Mouse (Mus musculus) CH12.LX (cell line): ENCODE results near the gene Thsd4. TPM values are rescaled to one million over a fixed set of nuclear protein-coding genes. Genes with fewer than 3 reads are reported as not detected.

Source experiments
- DNase-seq: peaks from one replicate; pipeline ENCODE4 v3.0.0-alpha.2; 2013; ENCODE audit errors: extremely low read depth
- H3K27ac ChIP-seq: 2 replicates; pipeline ENCODE4 v1.5.1; 2012; ENCODE audit warnings: low read depth, mild to moderate bottlenecking, control low read depth, moderate library complexity; ENCODE audit not compliant: insufficient read depth
- H3K27me3 ChIP-seq: replicated peaks from 2 replicates; pipeline ENCODE3; 2012; ENCODE audit warnings: inconsistent platforms
- H3K36me3 ChIP-seq, 2 experiments: replicated peaks in 1 of 2; 2 replicates each; pipeline versions ENCODE3 to v1.6.1; 2012; ENCODE audit warnings: inconsistent platforms in 1 of 2, low read length in 1 of 2, mild to moderate bottlenecking in 1 of 2, mixed read lengths in 1 of 2, moderate library complexity in 1 of 2; ENCODE audit not compliant: control insufficient read depth in 1 of 2, insufficient read depth in 1 of 2
- H3K4me1 ChIP-seq, 2 experiments: 2 replicates each; pipeline ENCODE4 v1.6.1; 2012; ENCODE audit warnings: inconsistent platforms in 1 of 2, moderate library complexity in 1 of 2; ENCODE audit not compliant: insufficient read depth in 2 of 2, control insufficient read depth in 1 of 2
- H3K4me2 ChIP-seq: 2 replicates; pipeline ENCODE4 v1.6.1; 2012; ENCODE audit warnings: low read depth, mild to moderate bottlenecking, control low read depth; ENCODE audit not compliant: poor library complexity, insufficient read depth, severe bottlenecking
- H3K4me3 ChIP-seq, 3 experiments: fragments of 150-350 bp in 1 of 3; sonication (generic) in 1 of 3; replicated peaks in 1 of 3; 2 replicates each; pipeline versions ENCODE3 to v1.5.1; 2011 to 2012; ENCODE audit warnings: low read depth in 2 of 3, low read length in 2 of 3, mild to moderate bottlenecking in 2 of 3, moderate library complexity in 2 of 3, control low read depth in 1 of 3, improper control_type of control experiment in 1 of 3, inconsistent platforms in 1 of 3, mixed read lengths in 1 of 3; ENCODE audit not compliant: poor library complexity in 1 of 3
- H3K79me2 ChIP-seq: replicated peaks from 2 replicates; pipeline ENCODE4 v1.6.1; 2012; ENCODE audit warnings: mild to moderate bottlenecking, moderate library complexity; ENCODE audit not compliant: control insufficient read depth, poor library complexity, insufficient read depth, severe bottlenecking; ENCODE audit errors: extremely low read depth
- H3K9ac ChIP-seq: 2 replicates; pipeline ENCODE4 v1.6.1; 2012; ENCODE audit warnings: low read depth, mild to moderate bottlenecking, control low read depth, moderate library complexity; ENCODE audit not compliant: insufficient read depth
- H3K9me3 ChIP-seq: replicated peaks from 2 replicates; pipeline ENCODE3; 2012; ENCODE audit warnings: low read length, inconsistent platforms, mixed read lengths
- CTCF ChIP-seq, 2 experiments: IDR thresholded peaks in 1 of 2; conservative IDR thresholded peaks in 1 of 2; 2 replicates each; pipeline ENCODE4 v1.5.1; 2011 to 2012; ENCODE audit warnings: low read depth in 2 of 2, low read length in 2 of 2, improper control_type of control experiment in 1 of 2, inconsistent platforms in 1 of 2, mild to moderate bottlenecking in 1 of 2, moderate library complexity in 1 of 2
- KAT2A ChIP-seq: IDR thresholded peaks from 2 replicates; pipeline ENCODE4 v1.6.1; 2012; ENCODE audit warnings: low read length, improper control_type of control experiment, inconsistent platforms; ENCODE audit not compliant: insufficient replicate concordance
- MAZ ChIP-seq: IDR thresholded peaks from 2 replicates; pipeline ENCODE4 v1.6.1; 2012; ENCODE audit warnings: low read depth, mild to moderate bottlenecking, inconsistent platforms, low read length, improper control_type of control experiment, moderate library complexity
- MEF2A ChIP-seq: IDR thresholded peaks from 2 replicates; pipeline ENCODE4 v1.6.1; 2014; ENCODE audit warnings: low read depth, mild to moderate bottlenecking, inconsistent platforms, low read length, improper control_type of control experiment, borderline replicate concordance
- SMC3 ChIP-seq: IDR thresholded peaks from 2 replicates; pipeline ENCODE4 v1.6.1; 2011; ENCODE audit warnings: low read depth, low read length, improper control_type of control experiment
- ZMIZ1 ChIP-seq: IDR thresholded peaks from 2 replicates; pipeline ENCODE4 v1.6.1; 2012; ENCODE audit warnings: low read depth, mild to moderate bottlenecking, inconsistent platforms, low read length, improper control_type of control experiment
- dilution Hi-C: fragments of 300-500 bp; cut with MboI; formaldehyde crosslinking; loops from 2 replicates; pipeline ENCODE4 v1.14.3; 2020; ENCODE audit warnings: low sequenced_read_pairs; ENCODE audit not compliant: extremely low pct_unique_long_range_greater_than_20kb, extremely low pct_ligation_motif_present
- in situ Hi-C: fragments of 300-500 bp; cut with MboI; formaldehyde crosslinking; loops from 3 replicates; pipeline ENCODE4 v1.14.3; 2019; ENCODE audit warnings: low sequenced_read_pairs, low pct_ligation_motif_present, low pct_unique_long_range_greater_than_20kb, mixed read lengths
- polyA plus RNA-seq: library from polyadenylated mRNA; unstranded; fragments of >175 nt; gene quantifications from 2 replicates; pipeline ENCODE4 v1.2.1, GENCODE M21; 2012; ENCODE audit warnings: low read depth; ENCODE audit not compliant: insufficient read length
- total RNA-seq, 2 experiments: library from RNA; depleted of rRNA; stranded (reverse); fragments of 300-350 nt in 1 of 2; fragments of >200 nt in 1 of 2; gene quantifications; 2 replicates each; pipeline ENCODE4 v1.2.3; 2012 to 2014

Gene Thsd4
- total and polyA plus RNA-seq, 3 experiments: not detected

- no peak overlapping the region for H3K9ac ChIP-seq
- H3K79me2 ChIP-seq: no peaks in the 10 kb centered on the region
- no peaks in the 10 kb centered on the region for H3K9me3 ChIP-seq
- H3K27ac ChIP-seq: no peak overlapping the region
- H3K4me3 ChIP-seq: no peak overlapping the region
- TF ChIP-seq MAZ: no peak
- no peak for TF ChIP-seq KAT2A
- H3K27me3 ChIP-seq: no peaks in the 10 kb centered on the region
- dilution Hi-C loops: no loop called here
- in situ Hi-C loops: no loop called here
- no peaks in the 10 kb centered on the region for H3K36me3 ChIP-seq
- H3K4me1 ChIP-seq: peaks cover 0 to 16% of the 10 kb centered on the region in 2 experiments; a peak in 2 of 4 replicates
- no peak for DNase-seq
- no peak overlapping the region for H3K4me2 ChIP-seq
These were observed 572.3 kb downstream of the Thsd4 start for GRCm38 (mm10) chr9:59949511-59949910.

- Histone ChIP-seq H3K4me2 (no peak overlapping the region), H3K9me3 (no peaks in the 10 kb centered on the region)
- no peak for TF ChIP-seq MEF2A
- TF ChIP-seq, all 38 proteins: peak for 0
- no peak overlapping the region for H3K4me3 ChIP-seq
- H3K27ac ChIP-seq: no peak overlapping the region
- H3K27me3 ChIP-seq: no peaks in the 10 kb centered on the region
- dilution Hi-C loops: no loop called here
- H3K4me1 ChIP-seq: peaks cover 0 to 16% of the 10 kb centered on the region in 2 experiments; a peak in 2 of 4 replicates
- DNase-seq: no peak
- no peaks in the 10 kb centered on the region for H3K79me2 ChIP-seq
- H3K9ac ChIP-seq: no peak overlapping the region
- in situ Hi-C loops: no loop called here
- H3K36me3 ChIP-seq: no peaks in the 10 kb centered on the region
These were observed 573.1 kb downstream of the Thsd4 start for GRCm38 (mm10) chr9:59948691-59949250.

GRCm38 (mm10) chr9:59948226-59948625, 573.6 kb downstream of the Thsd4 start:
- no peak overlapping the region for H3K27ac ChIP-seq
- H3K9me3 ChIP-seq: no peaks in the 10 kb centered on the region
- TF ChIP-seq CTCF (conservative IDR thresholded peaks at IDR 0.05 in 1 of 2, IDR thresholded peaks at IDR 0.05 in 1 of 2; ENCODE audit: low read depth in 2 of 2, low read length in 2 of 2) (no peak), SMC3 (no peak), ZMIZ1 (no peak)
- TF ChIP-seq, all 38 proteins: peak for 0
- Histone ChIP-seq H3K9ac (no peak overlapping the region), H3K4me1 (peaks cover 0 to 16% of the 10 kb centered on the region in 2 experiments; a peak in 2 of 4 replicates), H3K36me3 (no peaks in the 10 kb centered on the region), H3K4me2 (no peak overlapping the region), H3K79me2 (no peaks in the 10 kb centered on the region), H3K4me3 (no peak overlapping the region), H3K27me3 (no peaks in the 10 kb centered on the region)
- no peak for DNase-seq
- dilution Hi-C loops: no loop called here
- in situ Hi-C loops: no loop called here
